Mouse (Mus musculus): ENCODE measurements around the gene Ube2f. TPM values are rescaled to one million over a fixed set of nuclear protein-coding genes. Genes with fewer than 3 reads are reported as not detected.

Ube2f gene
- polyA plus RNA-seq, 1 experiment from 2014 or later = 49.1 TPM

- no peak overlapping the region for H3K9ac ChIP-seq (replicated peaks)
- no peak overlapping the region for H3K4me2 ChIP-seq (ENCODE audit: low read depth, low read length)
- H3K4me3 ChIP-seq (ENCODE audit: low read depth, low read length) = no peak overlapping the region
- no peaks in the 10 kb centered on the region for H3K27me3 ChIP-seq (ENCODE audit: insufficient read depth, low read length)
- no peak for ATAC-seq
- H3K4me1 ChIP-seq (ENCODE audit: insufficient read depth) = peaks cover 10% of the 10 kb centered on the region
- WGBS (ENCODE audit: insufficient replicate concordance) = 47% methylated on average over 6 of the region's 6 CpGs
- no peak for DNase-seq
- H3K9me3 ChIP-seq (ENCODE audit: low read length) = no peaks in the 10 kb centered on the region
- 0 out of 2 replicates have a peak overlapping the region, but pooled peaks have one; percentile 11 for H3K27ac ChIP-seq (ENCODE audit: low read depth)
- no peak for TF ChIP-seq CTCF (IDR thresholded peaks at IDR 0.05; ENCODE audit: low read depth)
- TF ChIP-seq EP300 (IDR thresholded peaks at IDR 0.05; ENCODE audit: low read depth) = no peak
- no peaks in the 10 kb centered on the region for H3K36me3 ChIP-seq (replicated peaks; ENCODE audit: insufficient read depth, low read length)
Measured at GRCm38 (mm10) chr1:91231142-91231541, 19.0 kb upstream of the Ube2f start.

GRCm38 (mm10) chr1:91231896-91232295 is 18.2 kb upstream of the Ube2f start:
- no peak for DNase-seq
- no peak overlapping the region for H3K4me2 ChIP-seq (ENCODE audit: low read depth, low read length)
- peaks cover 10% of the 10 kb centered on the region for H3K4me1 ChIP-seq (ENCODE audit: insufficient read depth)
- TF ChIP-seq CTCF (IDR thresholded peaks at IDR 0.05; ENCODE audit: low read depth) = no peak
- H3K9me3 ChIP-seq (ENCODE audit: low read length) = no peaks in the 10 kb centered on the region
- WGBS (ENCODE audit: insufficient replicate concordance) = 38% methylated on average over 5 of the region's 5 CpGs
- no peak overlapping the region for H3K27ac ChIP-seq (ENCODE audit: low read depth)
- H3K9ac ChIP-seq (replicated peaks) = no peak overlapping the region
- no peak for ATAC-seq
- no peaks in the 10 kb centered on the region for H3K27me3 ChIP-seq (ENCODE audit: insufficient read depth, low read length)
- H3K4me3 ChIP-seq (ENCODE audit: low read depth, low read length) = no peak overlapping the region
- H3K36me3 ChIP-seq (replicated peaks; ENCODE audit: insufficient read depth, low read length) = no peaks in the 10 kb centered on the region

- no peak overlapping the region for H3K4me2 ChIP-seq (ENCODE audit: low read depth, low read length)
- 28% methylated on average over 5 of the region's 5 CpGs for WGBS (ENCODE audit: insufficient replicate concordance)
- no peaks in the 10 kb centered on the region for H3K9me3 ChIP-seq (ENCODE audit: low read length)
- H3K27me3 ChIP-seq (ENCODE audit: insufficient read depth, low read length) = 0 out of 2 replicates have a peak, but pooled peaks cover 2% of the 10 kb centered on the region
- TF ChIP-seq EP300 (IDR thresholded peaks at IDR 0.05; ENCODE audit: low read depth) (no peak), CTCF (IDR thresholded peaks at IDR 0.05; ENCODE audit: low read depth) (no peak)
- H3K27ac ChIP-seq (ENCODE audit: low read depth) = no peak overlapping the region
- peaks cover 6% of the 10 kb centered on the region; the same call in 1 of the 2 replicates for H3K4me1 ChIP-seq (ENCODE audit: insufficient read depth)
- no peak for DNase-seq
- no peak overlapping the region for H3K9ac ChIP-seq (replicated peaks)
- H3K4me3 ChIP-seq (ENCODE audit: low read depth, low read length) = no peak overlapping the region
- no peaks in the 10 kb centered on the region for H3K36me3 ChIP-seq (replicated peaks; ENCODE audit: insufficient read depth, low read length)
- no peak for ATAC-seq
Measured at GRCm38 (mm10) chr1:91235395-91235794, 14.7 kb upstream of the Ube2f start.

- H3K4me3 ChIP-seq (ENCODE audit: low read depth, low read length) = no peak overlapping the region
- H3K27me3 ChIP-seq (ENCODE audit: insufficient read depth, low read length) = 0 out of 2 replicates have a peak, but pooled peaks cover 2% of the 10 kb centered on the region
- ATAC-seq (no peak), DNase-seq (no peak)
- TF ChIP-seq EP300 (IDR thresholded peaks at IDR 0.05; ENCODE audit: low read depth) = no peak
- no peak for TF ChIP-seq CTCF (IDR thresholded peaks at IDR 0.05; ENCODE audit: low read depth)
- H3K27ac ChIP-seq (ENCODE audit: low read depth) = no peak overlapping the region
- no peak overlapping the region for H3K9ac ChIP-seq (replicated peaks)
- H3K9me3 ChIP-seq (ENCODE audit: low read length) = no peaks in the 10 kb centered on the region
- 66% methylated on average over 6 of the region's 6 CpGs for WGBS (ENCODE audit: insufficient replicate concordance)
- no peaks in the 10 kb centered on the region for H3K36me3 ChIP-seq (replicated peaks; ENCODE audit: insufficient read depth, low read length)
- H3K4me2 ChIP-seq (ENCODE audit: low read depth, low read length) = no peak overlapping the region
- peaks cover 9% of the 10 kb centered on the region for H3K4me1 ChIP-seq (ENCODE audit: insufficient read depth)
Measured at GRCm38 (mm10) chr1:91237676-91238075, 12.4 kb upstream of the Ube2f start.

GRCm38 (mm10) chr1:91239112-91239511 is 11.0 kb upstream of the Ube2f start:
- Histone ChIP-seq H3K4me2 (ENCODE audit: low read depth, low read length) (no peak overlapping the region), H3K4me3 (ENCODE audit: low read depth, low read length) (no peak overlapping the region), H3K36me3 (replicated peaks; ENCODE audit: insufficient read depth, low read length) (no peaks in the 10 kb centered on the region), H3K27me3 (ENCODE audit: insufficient read depth, low read length) (0 out of 2 replicates have a peak, but pooled peaks cover 2% of the 10 kb centered on the region), H3K9ac (replicated peaks) (no peak overlapping the region), H3K4me1 (ENCODE audit: insufficient read depth) (peaks cover 9% of the 10 kb centered on the region), H3K27ac (ENCODE audit: low read depth) (no peak overlapping the region), H3K9me3 (ENCODE audit: low read length) (no peaks in the 10 kb centered on the region)
- 9% methylated on average over 5 of the region's 5 CpGs for WGBS (ENCODE audit: insufficient replicate concordance)
- ATAC-seq (peak; percentile 46; the same call in 1 of the 2 replicates), DNase-seq (peak; percentile 71)
- TF ChIP-seq EP300 (IDR thresholded peaks at IDR 0.05; ENCODE audit: low read depth) = no peak
- TF ChIP-seq CTCF (IDR thresholded peaks at IDR 0.05; ENCODE audit: low read depth) = peak; percentile 87

- TF ChIP-seq CTCF (IDR thresholded peaks at IDR 0.05; ENCODE audit: low read depth) (no peak), EP300 (IDR thresholded peaks at IDR 0.05; ENCODE audit: low read depth) (no peak)
- WGBS (ENCODE audit: insufficient replicate concordance) = 36% methylated on average over 1 of the region's 1 CpGs
- Histone ChIP-seq H3K4me1 (ENCODE audit: insufficient read depth) (peaks cover 9% of the 10 kb centered on the region), H3K9me3 (ENCODE audit: low read length) (no peaks in the 10 kb centered on the region), H3K27ac (ENCODE audit: low read depth) (no peak overlapping the region), H3K36me3 (replicated peaks; ENCODE audit: insufficient read depth, low read length) (no peaks in the 10 kb centered on the region), H3K27me3 (ENCODE audit: insufficient read depth, low read length) (0 out of 2 replicates have a peak, but pooled peaks cover 2% of the 10 kb centered on the region), H3K4me2 (ENCODE audit: low read depth, low read length) (no peak overlapping the region), H3K4me3 (ENCODE audit: low read depth, low read length) (no peak overlapping the region), H3K9ac (replicated peaks) (no peak overlapping the region)
- no peak for ATAC-seq
- DNase-seq = no peak
Measured at GRCm38 (mm10) chr1:91239800-91240199, 10.3 kb upstream of the Ube2f start.

All from liver, postnatal 0 days (tissue).